Mouse (Mus musculus) limb, embryonic 12.5 days (tissue): ENCODE measurements around the gene Gm10681. TPM values are rescaled to one million over a fixed set of nuclear protein-coding genes. Genes with fewer than 3 reads are reported as not detected.
"Not testable (repeated sequence)": the region's sequence is repeated elsewhere in the genome, so short reads cannot be mapped to it uniquely, and the experiment has no call there.

Experiments used
- ATAC-seq: fragments of 200-750 bp; cut with Nextera tagmentation; 2 replicates; pipeline ENCODE4 v1.8.0; 2017; ENCODE audit warnings: low read depth, moderate TSS enrichment; ENCODE audit not compliant: insufficient number of reproducible peaks, insufficient read depth, low FRiP score, low TSS enrichment
- H3K27ac ChIP-seq: fragments of 300-500 bp; sonication (generic); 2 replicates; pipeline ENCODE4 v1.5.1; 2016; ENCODE audit warnings: mild to moderate bottlenecking, moderate library complexity
- H3K27me3 ChIP-seq: fragments of 300-500 bp; sonication (generic); 2 replicates; pipeline ENCODE4 v1.6.1; 2016; ENCODE audit warnings: mild to moderate bottlenecking, moderate library complexity
- H3K36me3 ChIP-seq: fragments of 300-500 bp; sonication (generic); 2 replicates; pipeline ENCODE4 v1.6.1; 2016; ENCODE audit warnings: mild to moderate bottlenecking, moderate library complexity
- H3K4me1 ChIP-seq: fragments of 300-500 bp; sonication (generic); replicated peaks from 2 replicates; pipeline ENCODE4 v1.6.1; 2016
- H3K4me2 ChIP-seq: fragments of 300-500 bp; sonication (generic); 2 replicates; pipeline ENCODE4 v1.6.1; 2016; ENCODE audit warnings: mild to moderate bottlenecking, moderate library complexity
- H3K4me3 ChIP-seq: fragments of 300-500 bp; sonication (generic); replicated peaks from 2 replicates; pipeline ENCODE4 v1.5.1; 2016; ENCODE audit warnings: mild to moderate bottlenecking
- H3K9ac ChIP-seq: fragments of 300-500 bp; sonication (generic); replicated peaks from 2 replicates; pipeline ENCODE4 v1.6.1; 2016; ENCODE audit warnings: mild to moderate bottlenecking, moderate library complexity
- H3K9me3 ChIP-seq: fragments of 300-500 bp; sonication (generic); 2 replicates; pipeline ENCODE4 v1.6.1; 2016; ENCODE audit warnings: mild to moderate bottlenecking, moderate library complexity
- WGBS: fragments of 180-500 bp; shearing (Covaris S2); methylation state at CpG from one replicate; pipeline ENCODE4 v1.1.7; 2016; 5-methylcytosine and 5-hydroxymethylcytosine counted together
- polyA plus RNA-seq: library from polyadenylated mRNA; unstranded; fragments of >200 nt; fragmentation: Nextera tagmentation; extraction: Ambion mirVana; gene quantifications from 2 replicates; pipeline ENCODE4 v1.2.1, GENCODE M21; 2016

Gm10681 gene
- not detected in 2 replicates for polyA plus RNA-seq

DNA sequence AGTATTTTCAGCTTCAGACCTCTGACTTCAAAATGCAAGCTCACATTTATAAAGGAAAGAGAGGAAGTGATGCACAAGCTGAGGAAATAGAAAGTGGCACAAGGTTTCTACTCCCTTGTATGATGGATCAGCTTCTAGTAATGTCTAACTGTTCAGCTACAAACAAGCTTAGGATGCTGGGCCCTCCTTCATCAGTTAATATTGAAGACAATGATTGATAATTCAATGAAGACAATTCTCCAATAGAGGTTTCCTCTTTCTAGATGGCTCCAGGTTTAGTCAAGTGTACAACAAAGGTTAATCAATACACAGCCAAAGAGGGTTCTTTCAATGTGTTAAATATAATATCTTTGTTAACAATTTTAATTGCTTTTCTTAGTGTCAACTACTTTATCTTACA, at the start of gene Gm10681:
Gene Gm10681 (minus strand): TSS at position 101 of the 400 bp plus-strand sequence.
- no peaks in the 10 kb centered on the region for H3K9me3 ChIP-seq
- no peaks in the 10 kb centered on the region for H3K36me3 ChIP-seq
- no peak within 1 kb of the TSS for H3K4me2 ChIP-seq
- H3K9ac ChIP-seq = no peak within 1 kb of the TSS
- ATAC-seq = no peak
- H3K27ac ChIP-seq = no peak within 1 kb of the TSS
- H3K27me3 ChIP-seq = no peaks in the 10 kb centered on the region
- no peak within 1 kb of the TSS for H3K4me3 ChIP-seq
- H3K4me1 ChIP-seq = no peaks in the 10 kb centered on the region

DNA sequence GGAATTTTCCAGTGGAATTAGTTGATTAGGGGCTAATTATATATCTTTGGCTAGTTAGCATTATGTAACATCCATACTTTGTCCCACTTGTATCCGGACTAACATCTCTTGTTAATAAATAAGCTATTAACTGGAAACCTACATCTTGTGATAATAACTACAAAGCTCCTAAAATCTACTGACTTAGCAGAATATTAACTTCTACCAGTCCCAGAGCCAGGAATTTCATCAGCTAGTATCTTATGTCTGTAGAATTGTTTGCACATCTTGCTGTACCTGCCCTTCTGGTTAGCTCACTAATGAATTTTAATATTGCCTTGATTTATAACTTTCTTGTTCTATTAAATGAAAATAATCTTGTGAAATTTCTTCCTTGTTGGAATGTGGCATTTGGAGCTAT, 46.5 kb upstream of the Gm10681 start:
- ATAC-seq = no peak
- H3K4me1 ChIP-seq = no peaks in the 10 kb centered on the region
- no peak overlapping the region for H3K9ac ChIP-seq
- WGBS = 92% methylated on average over 1 of the region's 1 CpGs
- H3K36me3 ChIP-seq = no peaks in the 10 kb centered on the region
- no peak overlapping the region for H3K4me2 ChIP-seq
- no peak overlapping the region for H3K4me3 ChIP-seq
- no peak overlapping the region for H3K27ac ChIP-seq
- no peaks in the 10 kb centered on the region for H3K27me3 ChIP-seq
- no peaks in the 10 kb centered on the region for H3K9me3 ChIP-seq

GRCm38 (mm10) chr3:98630152-98630551, 41.5 kb upstream of the Gm10681 start, which contains the start of gene Hsd3b5:
Gene Hsd3b5, minus strand, starts transcription at chr3:98630252.
- Histone ChIP-seq H3K27me3 (no peaks in the 10 kb centered on the region), H3K4me2 (no peak within 1 kb of the TSS), H3K4me1 (no peaks in the 10 kb centered on the region), H3K27ac (no peak within 1 kb of the TSS), H3K9me3 (no peaks in the 10 kb centered on the region), H3K4me3 (no peak within 1 kb of the TSS), H3K36me3 (no peaks in the 10 kb centered on the region), H3K9ac (no peak within 1 kb of the TSS)
- ATAC-seq = no peak

DNA sequence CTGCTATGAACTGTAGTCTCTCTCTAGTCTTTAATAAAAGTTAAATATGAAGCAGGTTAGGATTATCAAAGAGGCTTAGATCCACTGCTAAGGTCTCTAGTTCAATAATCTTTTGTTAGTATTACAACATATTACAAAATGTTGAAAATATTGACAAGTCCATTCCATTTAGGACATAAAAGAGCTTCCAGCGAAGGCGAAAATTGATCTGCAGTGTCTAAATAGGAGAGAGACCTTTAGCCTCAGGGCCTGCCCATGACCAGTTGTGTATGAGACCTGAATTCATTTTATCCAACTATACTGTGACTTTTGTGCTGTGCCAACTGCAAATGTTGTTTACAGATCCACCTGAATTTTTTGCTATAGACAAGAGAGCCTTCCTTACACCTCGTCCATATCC, 41.0 kb upstream of the Gm10681 start:
- Histone ChIP-seq H3K4me1 (no peaks in the 10 kb centered on the region), H3K36me3 (no peaks in the 10 kb centered on the region), H3K27me3 (no peaks in the 10 kb centered on the region), H3K4me2 (no peak overlapping the region), H3K9ac (no peak overlapping the region), H3K27ac (no peak overlapping the region), H3K9me3 (no peaks in the 10 kb centered on the region), H3K4me3 (no peak overlapping the region)
- 87% methylated on average over 3 of the region's 3 CpGs for WGBS
- no peak for ATAC-seq

DNA sequence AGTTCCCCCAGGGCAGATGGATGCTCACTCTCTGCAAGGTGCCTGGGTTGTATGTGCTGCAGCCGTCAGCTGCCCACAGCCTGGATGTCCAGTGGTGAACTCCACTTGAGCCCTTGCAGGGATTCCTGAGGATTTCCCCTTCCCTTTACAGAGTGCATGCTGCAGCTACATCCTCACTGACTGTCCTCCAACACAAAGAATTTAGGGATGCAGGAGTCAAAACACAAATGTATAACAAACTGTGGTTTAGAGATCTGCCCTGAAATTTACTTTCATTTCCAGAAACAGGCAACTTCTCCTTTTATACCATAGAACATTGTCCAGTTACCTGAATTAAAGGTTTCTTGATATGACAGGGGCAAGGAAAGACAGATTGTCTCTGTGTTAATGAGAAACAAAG, 28.2 kb upstream of the Gm10681 start:
- not testable (repeated sequence) for H3K27me3 ChIP-seq, H3K36me3 ChIP-seq, ATAC-seq, H3K9me3 ChIP-seq, H3K4me3 ChIP-seq, H3K4me1 ChIP-seq, H3K4me2 ChIP-seq, H3K27ac ChIP-seq, H3K9ac ChIP-seq
- 86% methylated on average over 1 of the region's 1 CpGs for WGBS

DNA sequence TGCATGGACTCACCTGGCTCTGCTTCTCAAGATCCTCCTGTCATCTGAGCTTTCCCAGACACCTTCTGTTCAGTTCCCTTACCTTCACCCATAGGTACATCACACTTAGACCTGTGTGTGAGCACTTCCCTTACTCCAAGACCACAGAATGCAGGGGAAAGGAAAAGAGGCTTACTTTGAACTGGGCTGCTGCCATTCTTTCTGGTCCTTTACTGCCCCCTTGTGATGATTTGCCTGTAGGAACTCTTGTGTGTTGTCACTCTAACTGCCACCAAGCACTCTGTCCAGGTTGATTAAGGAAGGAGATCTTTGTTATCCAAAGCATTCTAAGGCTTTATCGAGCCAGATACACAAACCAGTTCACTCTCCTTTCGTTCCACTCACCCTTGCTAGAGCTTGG, 27.6 kb upstream of the Gm10681 start:
- H3K36me3 ChIP-seq, H3K4me3 ChIP-seq, H3K9ac ChIP-seq, H3K9me3 ChIP-seq, ATAC-seq, H3K27me3 ChIP-seq, H3K4me1 ChIP-seq, H3K27ac ChIP-seq, H3K4me2 ChIP-seq: not testable (repeated sequence)
- WGBS = 18% methylated on average over 2 of the region's 2 CpGs

DNA sequence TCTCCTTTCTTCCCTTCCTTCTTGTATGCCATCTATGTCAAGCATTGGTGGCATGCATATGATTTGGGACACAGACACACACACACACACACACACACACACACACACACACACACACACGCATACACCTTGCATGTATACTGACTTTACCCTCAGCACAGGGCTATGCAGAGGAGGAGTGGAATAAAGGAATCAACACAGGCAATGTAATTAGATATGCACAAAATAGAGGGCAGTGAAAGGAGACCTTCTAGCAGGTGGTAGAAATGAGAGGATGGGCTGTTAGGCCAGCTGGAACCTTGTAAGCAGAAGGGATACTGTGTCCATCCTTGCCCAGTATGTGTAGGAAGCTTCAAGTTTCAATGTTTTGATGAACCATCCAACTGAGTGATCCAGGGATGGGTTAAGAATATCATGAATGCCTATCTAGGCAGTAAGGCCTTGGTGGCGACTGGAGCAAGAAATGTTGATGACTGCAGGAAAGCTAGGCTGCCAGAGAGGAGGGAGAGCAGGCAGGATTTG, 25.9 kb upstream of the Gm10681 start:
- H3K4me2 ChIP-seq, H3K36me3 ChIP-seq, H3K4me3 ChIP-seq, H3K27ac ChIP-seq, H3K4me1 ChIP-seq, H3K27me3 ChIP-seq, H3K9me3 ChIP-seq, H3K9ac ChIP-seq, ATAC-seq: not testable (repeated sequence)
- WGBS = 60% methylated on average over 2 of the region's 2 CpGs

- Histone ChIP-seq H3K27ac (no peak overlapping the region), H3K9me3 (no peaks in the 10 kb centered on the region), H3K4me3 (no peak overlapping the region), H3K27me3 (no peaks in the 10 kb centered on the region), H3K4me2 (no peak overlapping the region), H3K36me3 (no peaks in the 10 kb centered on the region), H3K4me1 (no peaks in the 10 kb centered on the region), H3K9ac (no peak overlapping the region)
- no peak for ATAC-seq
Measured at GRCm38 (mm10) chr3:98613963-98614362, 25.4 kb upstream of the Gm10681 start.

GRCm38 (mm10) chr3:98613540-98613939, 24.9 kb upstream of the Gm10681 start:
- H3K4me2 ChIP-seq, H3K27ac ChIP-seq, H3K4me3 ChIP-seq, H3K9me3 ChIP-seq, H3K36me3 ChIP-seq, ATAC-seq, H3K9ac ChIP-seq, H3K4me1 ChIP-seq, H3K27me3 ChIP-seq: not testable (repeated sequence)

- Histone ChIP-seq H3K27ac (no peak overlapping the region), H3K9me3 (no peaks in the 10 kb centered on the region), H3K9ac (no peak overlapping the region), H3K4me3 (no peak overlapping the region), H3K27me3 (no peaks in the 10 kb centered on the region), H3K4me1 (no peaks in the 10 kb centered on the region), H3K36me3 (no peaks in the 10 kb centered on the region), H3K4me2 (no peak overlapping the region)
- no peak for ATAC-seq
- 87% methylated on average over 2 of the region's 2 CpGs for WGBS
Measured at GRCm38 (mm10) chr3:98587721-98588120, 886 bp downstream of the Gm10681 start.

GRCm38 (mm10) chr3:98582622-98583021, 6.0 kb downstream of the Gm10681 start:
- not testable (repeated sequence) for H3K27ac ChIP-seq, H3K4me2 ChIP-seq, H3K27me3 ChIP-seq, H3K4me3 ChIP-seq, H3K9me3 ChIP-seq, H3K9ac ChIP-seq, H3K4me1 ChIP-seq, ATAC-seq, H3K36me3 ChIP-seq

DNA sequence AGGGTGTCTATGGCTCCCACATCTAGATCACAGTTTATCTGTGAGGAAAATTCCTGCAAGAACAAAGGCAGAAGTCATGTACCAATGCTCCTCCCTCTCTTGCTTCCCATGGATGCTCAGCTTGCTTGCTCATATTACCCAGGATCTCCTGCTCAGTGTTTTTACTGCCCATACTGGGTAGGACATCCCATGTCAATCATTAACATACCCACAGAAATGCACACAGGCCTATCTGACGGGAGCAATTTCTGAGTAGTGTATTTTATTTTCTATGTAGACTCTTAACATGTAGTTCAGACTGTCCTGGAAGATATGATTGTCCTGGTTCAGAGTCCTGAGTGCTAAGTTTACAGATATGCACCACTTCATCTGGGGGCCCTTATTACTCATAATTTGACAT, 6.4 kb downstream of the Gm10681 start:
- not testable (repeated sequence) for H3K4me1 ChIP-seq, H3K36me3 ChIP-seq, H3K27me3 ChIP-seq, H3K4me3 ChIP-seq, H3K9ac ChIP-seq, ATAC-seq, H3K4me2 ChIP-seq, H3K9me3 ChIP-seq, H3K27ac ChIP-seq
- WGBS = no CpG with 5 or more reads among the region's 1 CpGs
